Mouse (Mus musculus) common myeloid progenitor, adult 5-6 weeks (primary cell): Measurements from ENCODE around the gene Rnf25. TPM values are rescaled to one million over a fixed set of nuclear protein-coding genes. Genes with fewer than 3 reads are reported as not detected.

Experiments
- total RNA-seq: library from RNA; stranded (forward); fragments of 200-1000, 187-1606 nt; gene quantifications from 2 replicates; pipeline ENCODE4 v1.2.3, GENCODE M21; 2017

The Rnf25 gene
- total RNA-seq, 1 experiment from 2014 or later, result 18.3 TPM

Other genes starting within 250 kb of the Rnf25 start
- not detected in 2 replicates for gene Catip, start 239.3 kb downstream of the Rnf25 start, total RNA-seq
- 1.2 and 2.1 TPM in 2 replicates for gene Slc11a1, start 226.2 kb downstream of the Rnf25 start, total RNA-seq
- 31.6 and 48.0 TPM in 2 replicates for gene Ctdsp1, start 209.9 kb downstream of the Rnf25 start, total RNA-seq
- gene Vil1, start 192.0 kb downstream of the Rnf25 start, total RNA-seq, result 0.05 TPM in 1 of 2 replicates, not detected in the other
- 103 and 104 TPM in 2 replicates for gene Cnot9, start 95.3 kb downstream of the Rnf25 start, total RNA-seq
- gene Plcd4, start 58.5 kb downstream of the Rnf25 start, total RNA-seq, result 0.09 and 0.19 TPM in 2 replicates
- 54.4 and 58.5 TPM in 2 replicates for gene Usp37, start 57.1 kb downstream of the Rnf25 start, total RNA-seq
- gene Zfp142, start 13.2 kb downstream of the Rnf25 start, total RNA-seq, result 10.9 and 12.5 TPM in 2 replicates
- gene Bcs1l, start 13.1 kb downstream of the Rnf25 start, total RNA-seq, result 14.9 and 23.7 TPM in 2 replicates
- gene Stk36, start within 50 bp of the Rnf25 start, total RNA-seq, result 0.18 and 0.92 TPM in 2 replicates
- gene Ttll4, start 60.3 kb upstream of the Rnf25 start, total RNA-seq, result 21.3 and 21.9 TPM in 2 replicates
- gene Cyp27a1, start 112.2 kb upstream of the Rnf25 start, total RNA-seq, result 2.7 and 2.8 TPM in 2 replicates
- not detected in 2 replicates for gene Prkag3, start 147.8 kb upstream of the Rnf25 start, total RNA-seq
- gene Wnt6, start 170.5 kb upstream of the Rnf25 start, total RNA-seq, result not detected in 2 replicates
- gene Wnt10a, start 190.1 kb upstream of the Rnf25 start, total RNA-seq, result not detected in 2 replicates